30 mouse cellular contexts compared by ENCODE assay signal in genomic region chr6:124699366-124699765, GRCm38 (mm10). TPM values are rescaled to one million over a fixed set of nuclear protein-coding genes. Genes with fewer than 3 reads are reported as not detected.
A peak's percentile ranks its signal among the peaks of the same experiment; 100 is the strongest.
DNase-seq lines count a peak whose midpoint lies in the region; ATAC-seq and TF ChIP-seq lines count a peak whose summit lies in the region.
"Had no signal": no experiment of that assay in that cellular context is flagged by ENCODE, and none has a peak within 500 bp of the region (broad histone marks: within the 10 kb centered on the region; RNA-seq: fewer than 3 reads in every experiment).

No protein-coding gene starts in this region.

- ATAC-seq in midbrain, embryonic 11.5 days (ENCODE audit: low FRiP score), result no peak
- no peak for ATAC-seq in midbrain, embryonic 13.5 days
- ATAC-seq: activated CD4-positive, CD25-positive, alpha-beta regulatory T cell, adult 4 months; CD4-positive, CD25-positive, alpha-beta regulatory T cell, adult 4 months had no signal

- WGBS in kidney, adult 2 months, result 63% methylated on average over 4 of the region's 4 CpGs
- WGBS in midbrain, embryonic 11.5 days, result 79% methylated on average over 4 of the region's 4 CpGs
- 91% methylated on average over 4 of the region's 4 CpGs for WGBS in midbrain, embryonic 13.5 days

- no peaks in the 10 kb centered on the region for H3K9me3 ChIP-seq in midbrain, embryonic 11.5 days (ENCODE audit: control insufficient read depth, low read length)
- H3K9me3 ChIP-seq in midbrain, embryonic 13.5 days, result no peaks in the 10 kb centered on the region
- H3K9me3 ChIP-seq: embryonic facial prominence, embryonic 10.5 days; embryonic facial prominence, embryonic 15.5 days; forebrain, embryonic 12.5 days; hindbrain, embryonic 12.5 days; intestine, embryonic 15.5 days; kidney, embryonic 15.5 days; limb, embryonic 13.5 days; midbrain, embryonic 12.5 days had no signal

- DNase-seq in cerebellum, postnatal 14 days, result peak; percentile 32 to 40
- no peak for DNase-seq in cerebellum, postnatal 4 days (ENCODE audit: low spot score in 2 of 2)
- DNase-seq in kidney, adult 2 months, result peak; percentile 24
- no peak for DNase-seq in kidney, adult 11 months
- DNase-seq in midbrain, embryonic 11.5 days (ENCODE audit: low spot score, missing footprints), result peak; percentile 78
- DNase-seq in right cerebral cortex, postnatal 36 days (ENCODE audit: low spot score in 2 of 2), result no peak
- DNase-seq: adrenal gland, adult 2 months; adrenal gland, postnatal 36 days; forebrain, postnatal 0 days; gastrocnemius, postnatal 14 days; heart, postnatal 36 days; lung, postnatal 36 days; retina, postnatal 1 day; right cerebral cortex, postnatal 14 days; spleen, adult 18-20 months; thymus, adult 2 months; thymus, postnatal 36 days had no signal

- no peaks in the 10 kb centered on the region for H3K27me3 ChIP-seq in kidney, adult 2 months (replicated peaks; ENCODE audit: control insufficient read depth, insufficient read depth, low read length)
- H3K27me3 ChIP-seq in midbrain, embryonic 11.5 days (ENCODE audit: control insufficient read depth, insufficient read depth, low read length), result no peaks in the 10 kb centered on the region
- no peaks in the 10 kb centered on the region for H3K27me3 ChIP-seq in midbrain, embryonic 13.5 days
- H3K27me3 ChIP-seq: embryonic facial prominence, embryonic 15.5 days; forebrain, embryonic 12.5 days; hindbrain, embryonic 12.5 days; intestine, embryonic 15.5 days; kidney, embryonic 15.5 days; limb, embryonic 13.5 days; midbrain, embryonic 12.5 days had no signal

- no peak overlapping the region for H3K4me3 ChIP-seq in kidney, adult 2 months (ENCODE audit: insufficient read depth, low read depth, low read length)
- no peak overlapping the region for H3K4me3 ChIP-seq in midbrain, embryonic 11.5 days (ENCODE audit: low read depth, low read length)
- H3K4me3 ChIP-seq in midbrain, embryonic 13.5 days (replicated peaks), result no peak overlapping the region
- H3K4me3 ChIP-seq: embryonic facial prominence, embryonic 10.5 days; embryonic facial prominence, embryonic 15.5 days; forebrain, embryonic 12.5 days; hindbrain, embryonic 12.5 days; intestine, embryonic 15.5 days; kidney, embryonic 15.5 days; limb, embryonic 13.5 days; midbrain, embryonic 12.5 days had no signal

- no peak for TF ChIP-seq CTCF in kidney, adult 2 months (conservative IDR thresholded peaks at IDR 0.05; ENCODE audit: insufficient read depth, insufficient read length, low read depth, low read length)

- no peak overlapping the region for H3K27ac ChIP-seq in kidney, adult 2 months (ENCODE audit: insufficient read depth, low read depth, low read length)
- no peak overlapping the region for H3K27ac ChIP-seq in midbrain, embryonic 11.5 days (ENCODE audit: low read depth, low read length)
- H3K27ac ChIP-seq in midbrain, embryonic 13.5 days, result no peak overlapping the region
- H3K27ac ChIP-seq: embryonic facial prominence, embryonic 10.5 days; forebrain, embryonic 12.5 days; hindbrain, embryonic 12.5 days; hindbrain, postnatal 0 days; intestine, embryonic 15.5 days; limb, embryonic 13.5 days; midbrain, embryonic 12.5 days; stomach, postnatal 0 days had no signal

- no peak overlapping the region for H3K9ac ChIP-seq in midbrain, embryonic 11.5 days (ENCODE audit: low read length)
- H3K9ac ChIP-seq in midbrain, embryonic 13.5 days (replicated peaks), result no peak overlapping the region
- H3K9ac ChIP-seq: embryonic facial prominence, embryonic 15.5 days; forebrain, embryonic 12.5 days; forebrain, postnatal 0 days; hindbrain, embryonic 12.5 days; intestine, embryonic 15.5 days; kidney, embryonic 15.5 days; limb, embryonic 13.5 days; midbrain, embryonic 12.5 days had no signal

- H3K4me1 ChIP-seq in kidney, adult 2 months (ENCODE audit: control insufficient read depth, insufficient read depth, low read length), result peaks cover 13% of the 10 kb centered on the region
- H3K4me1 ChIP-seq in midbrain, embryonic 11.5 days (ENCODE audit: control insufficient read depth, insufficient read depth, low read length), result no peaks in the 10 kb centered on the region
- peaks cover 2% of the 10 kb centered on the region; the same call in 1 of the 2 replicates for H3K4me1 ChIP-seq in midbrain, embryonic 13.5 days (replicated peaks)
- H3K4me1 ChIP-seq: hindbrain, embryonic 12.5 days; midbrain, embryonic 12.5 days had no signal

- H3K36me3 ChIP-seq in kidney, adult 2 months (ENCODE audit: control insufficient read depth, insufficient read depth, low read length), result peaks cover 3% of the 10 kb centered on the region; the same call in 1 of the 2 replicates
- H3K36me3 ChIP-seq in midbrain, embryonic 11.5 days (ENCODE audit: control insufficient read depth, insufficient read depth, low read length), result peaks cover 9% of the 10 kb centered on the region
- H3K36me3 ChIP-seq in midbrain, embryonic 13.5 days, result peaks cover 57% of the 10 kb centered on the region

- no peak for TF ChIP-seq POLR2A in kidney, adult 2 months (IDR thresholded peaks at IDR 0.05; ENCODE audit: low read depth, low read length)

- no peak overlapping the region for H3K4me2 ChIP-seq in midbrain, embryonic 11.5 days
- H3K4me2 ChIP-seq in midbrain, embryonic 13.5 days (replicated peaks), result no peak overlapping the region
- H3K4me2 ChIP-seq: embryonic facial prominence, embryonic 15.5 days; forebrain, embryonic 12.5 days; hindbrain, embryonic 12.5 days; intestine, embryonic 15.5 days; kidney, embryonic 15.5 days; limb, embryonic 13.5 days; midbrain, embryonic 12.5 days had no signal

RNA-seq across cellular contexts. Expression of gene Emg1, which starts 12.6 kb away (rescaled TPM):
- polyA plus RNA-seq in kidney, adult 2 months (2012; rRNA removed), result 50.5 and 67.4 TPM in 2 replicates
- 215 and 219 TPM in 2 replicates for polyA plus RNA-seq in midbrain, embryonic 11.5 days (2014; fragmentation: Nextera tagmentation; extraction: Ambion mirVana)
- polyA plus RNA-seq in midbrain, embryonic 13.5 days (2015; fragmentation: Nextera tagmentation; extraction: Ambion mirVana), result 136 and 144 TPM in 2 replicates

RNA-seq across cellular contexts. Expression of gene Phb2, which starts 12.8 kb away (rescaled TPM):
- 181 and 193 TPM in 2 replicates for polyA plus RNA-seq in kidney, adult 2 months (2012; rRNA removed)
- 343 and 353 TPM in 2 replicates for polyA plus RNA-seq in midbrain, embryonic 11.5 days (2014; fragmentation: Nextera tagmentation; extraction: Ambion mirVana)
- polyA plus RNA-seq in midbrain, embryonic 13.5 days (2015; fragmentation: Nextera tagmentation; extraction: Ambion mirVana), result 258 and 276 TPM in 2 replicates

RNA-seq across cellular contexts. Expression of gene Lpcat3, which starts 36.5 kb away (rescaled TPM):
- 215 and 231 TPM in 2 replicates for polyA plus RNA-seq in kidney, adult 2 months (2012; rRNA removed)
- polyA plus RNA-seq in midbrain, embryonic 11.5 days (2014; fragmentation: Nextera tagmentation; extraction: Ambion mirVana), result 30.9 and 32.3 TPM in 2 replicates
- polyA plus RNA-seq in midbrain, embryonic 13.5 days (2015; fragmentation: Nextera tagmentation; extraction: Ambion mirVana), result 39.6 and 40.0 TPM in 2 replicates

RNA-seq across cellular contexts. Expression of gene Ptpn6, which starts 39.1 kb away (rescaled TPM):
- polyA plus RNA-seq in kidney, adult 2 months (2012; rRNA removed), result 21.5 and 31.7 TPM in 2 replicates
- 5.1 and 6.3 TPM in 2 replicates for polyA plus RNA-seq in midbrain, embryonic 11.5 days (2014; fragmentation: Nextera tagmentation; extraction: Ambion mirVana)
- 3.4 and 4.1 TPM in 2 replicates for polyA plus RNA-seq in midbrain, embryonic 13.5 days (2015; fragmentation: Nextera tagmentation; extraction: Ambion mirVana)

RNA-seq across cellular contexts. Expression of gene Grcc10, which starts 41.8 kb away (rescaled TPM):
- polyA plus RNA-seq in kidney, adult 2 months (2012; rRNA removed), result 387 and 474 TPM in 2 replicates
- 532 and 550 TPM in 2 replicates for polyA plus RNA-seq in midbrain, embryonic 11.5 days (2014; fragmentation: Nextera tagmentation; extraction: Ambion mirVana)
- 710 and 725 TPM in 2 replicates for polyA plus RNA-seq in midbrain, embryonic 13.5 days (2015; fragmentation: Nextera tagmentation; extraction: Ambion mirVana)

Comparison
In these comparisons a context has a peak if more than half of its experiments do, and no peak if none do; other contexts are left out.
1. DNase-seq: peak in cerebellum, postnatal 14 days (2 of 2), kidney, adult 2 months (single experiment) and midbrain, embryonic 11.5 days (single experiment); none in cerebellum, postnatal 4 days (0 of 2), kidney, adult 11 months (single experiment) and right cerebral cortex, postnatal 36 days (0 of 2).